Mouse (Mus musculus) C2C12 (cell line): ENCODE measurements around the gene Epsti1.

Source experiments
- CTCF ChIP-seq: IDR thresholded peaks from one replicate; pipeline ENCODE4 v1.5.1; 2011; ENCODE audit not compliant: control insufficient read depth, insufficient read depth, insufficient read length
- FOSL1 ChIP-seq: IDR thresholded peaks from one replicate; pipeline ENCODE4 v1.8.0; 2011; ENCODE audit warnings: mild to moderate bottlenecking, low read length; ENCODE audit not compliant: poor library complexity, insufficient read depth, severe bottlenecking
- MAX ChIP-seq: IDR thresholded peaks from one replicate; pipeline ENCODE4 v1.6.1; 2011; ENCODE audit warnings: mild to moderate bottlenecking, control low read depth
- MYOD1 ChIP-seq: IDR thresholded peaks from one replicate; pipeline ENCODE4 v1.6.1; 2011; ENCODE audit warnings: low read depth; ENCODE audit not compliant: control insufficient read depth, insufficient read length

DNA sequence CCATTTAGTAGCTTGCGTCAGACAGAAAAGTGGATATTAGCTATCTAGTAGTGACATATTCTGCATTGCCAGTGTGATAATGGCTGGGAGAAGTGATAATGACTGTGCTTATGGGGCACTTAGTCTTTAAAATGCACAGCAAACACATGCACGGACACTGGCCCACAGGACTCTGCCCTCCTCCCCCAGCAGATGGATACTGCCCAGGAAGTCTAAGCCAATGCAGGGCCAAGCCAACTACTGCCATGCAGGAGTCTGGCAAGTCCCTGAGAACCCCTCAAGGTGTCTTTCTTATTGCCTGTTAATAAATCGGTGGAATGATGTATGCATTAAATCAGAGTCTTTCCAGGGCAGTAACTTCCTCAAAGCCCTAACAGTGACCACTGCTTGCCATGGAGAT, 30.4 kb downstream of the Epsti1 start:
- no peak for TF ChIP-seq CTCF
- TF ChIP-seq MAX, result no peak
- no peak for TF ChIP-seq MYOD1
- TF ChIP-seq FOSL1, result no peak
